Mouse (Mus musculus): ENCODE measurements around the gene Trex2. TPM values are rescaled to one million over a fixed set of nuclear protein-coding genes. Genes with fewer than 3 reads are reported as not detected.

Trex2 gene
- polyA plus RNA-seq, 1 experiment from 2014 or later, result not detected

GRCm38 (mm10) chrX:73479656-73480055 is 44.5 kb upstream of the Trex2 start:
- no peak overlapping the region for H3K4me3 ChIP-seq (ENCODE audit: low read depth, low read length)
- no peaks in the 10 kb centered on the region for H3K9me3 ChIP-seq (ENCODE audit: control insufficient read depth)
- H3K9ac ChIP-seq (ENCODE audit: low read depth, low read length), result no peak overlapping the region
- no peak for TF ChIP-seq CTCF (IDR thresholded peaks at IDR 0.05; ENCODE audit: low read depth)
- no peak overlapping the region for H3K4me2 ChIP-seq (replicated peaks; ENCODE audit: low read depth)
- ATAC-seq, result no peak
- no peak overlapping the region for H3K27ac ChIP-seq (ENCODE audit: low read depth, low read length)
- no peaks in the 10 kb centered on the region for H3K36me3 ChIP-seq (ENCODE audit: control insufficient read depth, insufficient read depth)
- no peaks in the 10 kb centered on the region for H3K4me1 ChIP-seq (replicated peaks; ENCODE audit: control insufficient read depth, insufficient read depth, low read length)
- no peaks in the 10 kb centered on the region for H3K27me3 ChIP-seq (replicated peaks; ENCODE audit: control insufficient read depth, insufficient read depth, low read length)

GRCm38 (mm10) chrX:73477500-73477899 is 42.4 kb upstream of the Trex2 start:
- WGBS, result 81% methylated on average over 2 of the region's 2 CpGs
- H3K4me2 ChIP-seq (replicated peaks; ENCODE audit: low read depth), result no peak overlapping the region
- no peak for ATAC-seq
- TF ChIP-seq CTCF (IDR thresholded peaks at IDR 0.05; ENCODE audit: low read depth), result no peak
- H3K4me3 ChIP-seq (ENCODE audit: low read depth, low read length), result no peak overlapping the region
- H3K4me1 ChIP-seq (replicated peaks; ENCODE audit: control insufficient read depth, insufficient read depth, low read length), result no peaks in the 10 kb centered on the region
- no peaks in the 10 kb centered on the region for H3K9me3 ChIP-seq (ENCODE audit: control insufficient read depth)
- H3K9ac ChIP-seq (ENCODE audit: low read depth, low read length), result no peak overlapping the region
- H3K27me3 ChIP-seq (replicated peaks; ENCODE audit: control insufficient read depth, insufficient read depth, low read length), result no peaks in the 10 kb centered on the region
- H3K36me3 ChIP-seq (ENCODE audit: control insufficient read depth, insufficient read depth), result no peaks in the 10 kb centered on the region
- no peak overlapping the region for H3K27ac ChIP-seq (ENCODE audit: low read depth, low read length)

- Histone ChIP-seq H3K4me3 (ENCODE audit: low read depth, low read length) (no peak overlapping the region), H3K27me3 (replicated peaks; ENCODE audit: control insufficient read depth, insufficient read depth, low read length) (no peaks in the 10 kb centered on the region), H3K4me2 (replicated peaks; ENCODE audit: low read depth) (no peak overlapping the region), H3K27ac (ENCODE audit: low read depth, low read length) (no peak overlapping the region), H3K4me1 (replicated peaks; ENCODE audit: control insufficient read depth, insufficient read depth, low read length) (no peaks in the 10 kb centered on the region), H3K36me3 (ENCODE audit: control insufficient read depth, insufficient read depth) (no peaks in the 10 kb centered on the region), H3K9ac (ENCODE audit: low read depth, low read length) (no peak overlapping the region), H3K9me3 (ENCODE audit: control insufficient read depth) (no peaks in the 10 kb centered on the region)
- WGBS, result 54% methylated on average over 2 of the region's 2 CpGs
- ATAC-seq, result 0 out of 2 replicates have a peak, but pooled peaks have one; percentile 38
- TF ChIP-seq CTCF (IDR thresholded peaks at IDR 0.05; ENCODE audit: low read depth), result no peak
Measured at GRCm38 (mm10) chrX:73476621-73477020, 41.5 kb upstream of the Trex2 start.

- Histone ChIP-seq H3K27me3 (replicated peaks; ENCODE audit: control insufficient read depth, insufficient read depth, low read length) (no peaks in the 10 kb centered on the region), H3K4me3 (ENCODE audit: low read depth, low read length) (no peak overlapping the region), H3K4me2 (replicated peaks; ENCODE audit: low read depth) (no peak overlapping the region), H3K9ac (ENCODE audit: low read depth, low read length) (no peak overlapping the region), H3K36me3 (ENCODE audit: control insufficient read depth, insufficient read depth) (no peaks in the 10 kb centered on the region), H3K9me3 (ENCODE audit: control insufficient read depth) (no peaks in the 10 kb centered on the region), H3K27ac (ENCODE audit: low read depth, low read length) (no peak overlapping the region), H3K4me1 (replicated peaks; ENCODE audit: control insufficient read depth, insufficient read depth, low read length) (no peaks in the 10 kb centered on the region)
- 76% methylated on average over 1 of the region's 1 CpGs for WGBS
- no peak for ATAC-seq
- no peak for TF ChIP-seq CTCF (IDR thresholded peaks at IDR 0.05; ENCODE audit: low read depth)
Measured at GRCm38 (mm10) chrX:73475658-73476256, 40.6 kb upstream of the Trex2 start.

GRCm38 (mm10) chrX:73474340-73475165 is 39.4 kb upstream of the Trex2 start:
- no peak for TF ChIP-seq CTCF (IDR thresholded peaks at IDR 0.05; ENCODE audit: low read depth)
- no peak overlapping the region for H3K27ac ChIP-seq (ENCODE audit: low read depth, low read length)
- no peak overlapping the region for H3K4me3 ChIP-seq (ENCODE audit: low read depth, low read length)
- no peaks in the 10 kb centered on the region for H3K36me3 ChIP-seq (ENCODE audit: control insufficient read depth, insufficient read depth)
- no peak overlapping the region for H3K9ac ChIP-seq (ENCODE audit: low read depth, low read length)
- no peak for ATAC-seq
- no peaks in the 10 kb centered on the region for H3K27me3 ChIP-seq (replicated peaks; ENCODE audit: control insufficient read depth, insufficient read depth, low read length)
- 54% methylated on average over 12 of the region's 12 CpGs for WGBS
- H3K4me1 ChIP-seq (replicated peaks; ENCODE audit: control insufficient read depth, insufficient read depth, low read length), result no peaks in the 10 kb centered on the region
- H3K9me3 ChIP-seq (ENCODE audit: control insufficient read depth), result no peaks in the 10 kb centered on the region
- H3K4me2 ChIP-seq (replicated peaks; ENCODE audit: low read depth), result no peak overlapping the region

- no peaks in the 10 kb centered on the region for H3K4me1 ChIP-seq (replicated peaks; ENCODE audit: control insufficient read depth, insufficient read depth, low read length)
- 81% methylated on average over 3 of the region's 3 CpGs for WGBS
- H3K9me3 ChIP-seq (ENCODE audit: control insufficient read depth), result no peaks in the 10 kb centered on the region
- H3K9ac ChIP-seq (ENCODE audit: low read depth, low read length), result no peak overlapping the region
- TF ChIP-seq CTCF (IDR thresholded peaks at IDR 0.05; ENCODE audit: low read depth), result no peak
- H3K4me2 ChIP-seq (replicated peaks; ENCODE audit: low read depth), result no peak overlapping the region
- H3K27ac ChIP-seq (ENCODE audit: low read depth, low read length), result no peak overlapping the region
- no peak for ATAC-seq
- no peak overlapping the region for H3K4me3 ChIP-seq (ENCODE audit: low read depth, low read length)
- H3K27me3 ChIP-seq (replicated peaks; ENCODE audit: control insufficient read depth, insufficient read depth, low read length), result no peaks in the 10 kb centered on the region
- H3K36me3 ChIP-seq (ENCODE audit: control insufficient read depth, insufficient read depth), result no peaks in the 10 kb centered on the region
Measured at GRCm38 (mm10) chrX:73471764-73472163, 36.6 kb upstream of the Trex2 start.
